Mouse (Mus musculus) liver, embryonic 14.5 days (tissue): Measurements from ENCODE around the gene Ick. TPM values are rescaled to one million over a fixed set of nuclear protein-coding genes. Genes with fewer than 3 reads are reported as not detected.
A peak's percentile ranks its signal among the peaks of the same experiment; 100 is the strongest.

ENCODE experiments used
- ATAC-seq: fragments of 200-750 bp; cut with Nextera tagmentation; 2 replicates; pipeline ENCODE4 v1.8.0; 2017; ENCODE audit warnings: moderate number of reproducible peaks, mild to moderate bottlenecking, moderate library complexity; ENCODE audit not compliant: insufficient read depth
- DNase-seq, 3 experiments: peaks; one replicate each; pipeline ENCODE4 v3.0.0-alpha.2; 2012 to 2013; ENCODE audit warnings: low read depth in 3 of 3, low spot score in 3 of 3
- H3K27ac ChIP-seq: fragments of 300-500 bp; sonication (generic); 2 replicates; pipeline ENCODE4 v1.5.1; 2014; ENCODE audit warnings: moderate library complexity, mild to moderate bottlenecking, control low read depth, inconsistent platforms
- H3K27me3 ChIP-seq: fragments of 300-500 bp; sonication (generic); 2 replicates; pipeline ENCODE4 v1.6.1; 2014; ENCODE audit warnings: mild to moderate bottlenecking, low read length, moderate library complexity; ENCODE audit not compliant: control insufficient read depth, insufficient read depth
- H3K36me3 ChIP-seq: fragments of 300-500 bp; sonication (generic); replicated peaks from 2 replicates; pipeline ENCODE4 v1.6.1; 2014; ENCODE audit warnings: low read depth; ENCODE audit not compliant: control insufficient read depth, insufficient read depth
- H3K4me1 ChIP-seq, 2 experiments: fragments of 200-500 bp in 1 of 2; fragments of 300-500 bp in 1 of 2; sonication (generic) in 1 of 2; replicated peaks; 2 replicates each; pipeline ENCODE4 v1.6.1; 2012 to 2014; ENCODE audit warnings: antibody characterized with exemption in 1 of 2, inconsistent platforms in 1 of 2, low read length in 1 of 2; ENCODE audit not compliant: control insufficient read depth in 2 of 2, insufficient read depth in 2 of 2
- H3K4me2 ChIP-seq: fragments of 300-500 bp; sonication (generic); 2 replicates; pipeline ENCODE4 v1.6.1; 2014; ENCODE audit warnings: low read depth, mild to moderate bottlenecking, control low read depth, moderate library complexity
- H3K4me3 ChIP-seq, 2 experiments: fragments of 200-500 bp in 1 of 2; fragments of 300-500 bp in 1 of 2; sonication (generic) in 1 of 2; 2 replicates each; pipeline ENCODE4 v1.5.1; 2012 to 2014; ENCODE audit warnings: low read depth in 2 of 2, low read length in 2 of 2, mild to moderate bottlenecking in 2 of 2, control low read depth in 1 of 2, inconsistent platforms in 1 of 2, moderate library complexity in 1 of 2; ENCODE audit not compliant: insufficient read depth in 1 of 2
- H3K9ac ChIP-seq: fragments of 300-500 bp; sonication (generic); replicated peaks from 2 replicates; pipeline ENCODE4 v1.6.1; 2014; ENCODE audit warnings: mild to moderate bottlenecking, control low read depth, moderate library complexity
- H3K9me3 ChIP-seq: fragments of 300-500 bp; sonication (generic); 2 replicates; pipeline ENCODE4 v1.6.1; 2016; ENCODE audit warnings: low read length, mixed read lengths; ENCODE audit not compliant: control insufficient read depth
- CTCF ChIP-seq: IDR thresholded peaks from 2 replicates; pipeline ENCODE4 v1.5.1; 2016; ENCODE audit warnings: antibody characterized with exemption, low read depth, control low read depth
- EP300 ChIP-seq: IDR thresholded peaks from 2 replicates; pipeline ENCODE4 v1.6.1; 2016; ENCODE audit warnings: antibody characterized with exemption, low read depth
- WGBS: fragments of 180-500 bp; shearing (Covaris S2); extraction: QIAGEN DNeasy Blood & Tissue Kit; methylation state at CpG from one replicate; pipeline ENCODE4 v1.1.7; 2014; ENCODE audit not compliant: insufficient replicate concordance; 5-methylcytosine and 5-hydroxymethylcytosine counted together
- polyA plus RNA-seq, 2 experiments: library from polyadenylated mRNA; depleted of rRNA in 1 of 2; stranded (reverse) in 1 of 2; unstranded in 1 of 2; fragments of >200 nt; fragmentation: Nextera tagmentation in 1 of 2; extraction: Ambion mirVana in 1 of 2; gene quantifications; 2 replicates each; pipeline versions ENCODE4 v1.2.1 to v1.2.3; 2012 to 2014

Ick gene
- polyA plus RNA-seq, 2 experiments: 3.6 to 3.7 TPM

GRCm38 (mm10) chr9:78107582-78107911, 1.4 kb upstream of the Ick start:
- 11% methylated on average over 6 of the region's 6 CpGs for WGBS
- Histone ChIP-seq H3K9ac (peak overlapping the region; percentile 98), H3K4me1 (peaks cover 34 to 35% of the 10 kb centered on the region in 2 experiments), H3K9me3 (no peaks in the 10 kb centered on the region), H3K4me2 (peak overlapping the region; percentile 85), H3K36me3 (peaks cover 20% of the 10 kb centered on the region), H3K27ac (peak overlapping the region; percentile 97), H3K27me3 (no peaks in the 10 kb centered on the region), H3K4me3 (peak overlapping the region; percentile 74 to 81)
- ATAC-seq (no peak; the same call in 1 of the 2 replicates), DNase-seq (no peak)
- TF ChIP-seq CTCF (no peak), EP300 (no peak)

DNA sequence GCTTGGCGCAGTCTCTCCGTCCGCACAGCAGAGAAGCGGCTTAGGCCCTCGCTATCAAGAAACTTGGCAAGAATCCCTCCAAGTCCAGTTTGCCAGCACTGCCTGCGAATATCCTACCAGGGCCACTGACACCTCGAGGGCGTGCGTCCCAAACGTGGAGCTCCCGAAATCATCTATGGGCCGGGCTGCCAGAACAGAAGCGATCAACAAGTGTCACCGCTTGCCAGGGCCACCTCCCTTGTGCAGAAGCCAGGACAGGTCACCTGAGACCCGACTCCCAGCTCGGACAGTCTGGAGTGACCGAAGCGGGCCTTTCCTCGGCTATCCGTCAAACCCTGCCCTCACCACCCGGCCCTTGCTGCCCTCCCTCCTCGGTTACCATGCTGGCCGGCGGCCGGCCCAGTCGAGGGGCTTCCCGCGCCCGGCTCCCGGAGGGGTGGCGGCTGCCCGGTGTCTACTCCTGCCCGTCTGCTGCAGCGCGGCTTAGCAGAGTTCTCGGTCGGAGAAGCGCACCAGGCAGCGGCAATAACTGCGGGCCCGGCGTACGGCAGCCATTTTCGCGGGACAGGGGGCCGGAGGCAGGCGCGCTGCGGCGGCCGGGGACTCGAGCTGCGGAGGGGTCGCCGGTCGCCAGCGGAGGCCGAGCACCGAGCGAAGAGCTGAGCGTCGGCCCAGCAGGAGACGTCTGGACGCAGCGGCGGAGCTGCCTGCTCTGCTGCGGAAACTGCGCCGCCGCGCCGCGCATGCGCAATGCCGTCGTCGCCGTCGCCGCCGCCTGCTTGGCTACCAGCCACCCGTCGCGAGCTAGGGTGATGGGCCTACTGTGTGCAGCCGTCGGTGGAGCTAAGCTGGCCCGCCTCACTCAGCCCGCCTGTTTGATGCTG, 838 bp upstream of the Ick start:
- H3K9ac ChIP-seq: peak overlapping the region; percentile 98
- H3K36me3 ChIP-seq: peaks cover 15% of the 10 kb centered on the region
- H3K9me3 ChIP-seq: no peaks in the 10 kb centered on the region
- H3K27me3 ChIP-seq: no peaks in the 10 kb centered on the region
- DNase-seq (peak; percentile 73 to 76 (median 75)), ATAC-seq (peak; percentile 81)
- H3K4me3 ChIP-seq: peak overlapping the region; percentile 74 to 81
- peak overlapping the region; percentile 97 for H3K27ac ChIP-seq
- TF ChIP-seq EP300 (no peak), CTCF (no peak; the same call in 1 of the 2 replicates)
- peak overlapping the region; percentile 85 for H3K4me2 ChIP-seq
- under 1% methylated on average over 87 of the region's 88 CpGs for WGBS
- H3K4me1 ChIP-seq: peaks cover 35 to 38% of the 10 kb centered on the region in 2 experiments

DNA sequence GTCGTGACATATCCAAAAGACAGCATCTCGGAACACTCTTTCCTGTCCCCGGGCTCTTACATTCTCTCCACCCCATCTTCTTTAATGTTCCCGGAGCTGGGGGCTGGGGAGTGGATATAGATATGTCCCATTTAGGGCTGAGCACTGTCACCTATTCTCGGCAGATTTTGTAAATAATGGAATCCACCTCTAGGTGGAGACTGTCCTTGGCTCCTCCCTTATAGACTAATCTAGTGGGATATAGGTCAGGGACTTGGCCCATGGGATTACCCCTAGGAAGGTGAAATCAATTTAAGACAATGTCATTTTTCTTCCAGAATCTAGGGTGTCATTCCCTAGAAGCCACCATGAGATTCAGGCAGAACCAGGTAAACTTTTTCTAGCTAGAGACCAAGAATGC, 664 bp downstream of the Ick start:
- Histone ChIP-seq H3K27me3 (no peaks in the 10 kb centered on the region), H3K4me1 (peaks cover 26% of the 10 kb centered on the region in 2 experiments), H3K27ac (peak overlapping the region; percentile 97; the same call in 1 of the 2 replicates), H3K9me3 (no peaks in the 10 kb centered on the region), H3K9ac (peak overlapping the region; percentile 98), H3K36me3 (peaks cover under 1% of the 10 kb centered on the region; the same call in 1 of the 2 replicates), H3K4me2 (peak overlapping the region; percentile 85), H3K4me3 (peak overlapping the region; percentile 74 to 81; a peak in 3 of 4 replicates)
- WGBS: 28% methylated on average over 5 of the region's 5 CpGs
- ATAC-seq: no peak
- TF ChIP-seq CTCF (peak; percentile 53), EP300 (no peak)
- peak in 2 of 3 experiments; percentile 50 to 60 for DNase-seq

GRCm38 (mm10) chr9:78111456-78111855, 2.5 kb downstream of the Ick start:
- H3K27me3 ChIP-seq: no peaks in the 10 kb centered on the region
- no peaks in the 10 kb centered on the region for H3K9me3 ChIP-seq
- no peak overlapping the region for H3K27ac ChIP-seq
- H3K4me3 ChIP-seq: no peak overlapping the region
- H3K4me1 ChIP-seq: peaks cover 10 to 11% of the 10 kb centered on the region in 2 experiments
- ATAC-seq (no peak), DNase-seq (no peak)
- no peak overlapping the region for H3K4me2 ChIP-seq
- H3K9ac ChIP-seq: no peak overlapping the region
- TF ChIP-seq EP300: no peak
- TF ChIP-seq CTCF: no peak
- no peaks in the 10 kb centered on the region; the same call in 1 of the 2 replicates for H3K36me3 ChIP-seq
- WGBS: 76% methylated on average over 2 of the region's 2 CpGs
